11 mouse cellular contexts compared by ENCODE assay signal in genomic region chr17:8864638-8865497, GRCm38 (mm10).
A peak's percentile ranks its signal among the peaks of the same experiment; 100 is the strongest.
DNase-seq lines count a peak whose midpoint lies in the region; ATAC-seq and TF ChIP-seq lines count a peak whose summit lies in the region.
"Had no signal": no experiment of that assay in that cellular context is flagged by ENCODE, and none has a peak within 500 bp of the region (broad histone marks: within the 10 kb centered on the region; RNA-seq: fewer than 3 reads in every experiment).

No protein-coding gene starts in this region.

- no peak for TF ChIP-seq POLR2A in thymus, adult 2 months (IDR thresholded peaks at IDR 0.05; ENCODE audit: control insufficient read depth, extremely low read depth, insufficient read depth, low read length, poor library complexity)

- H3K9me3 ChIP-seq in kidney, embryonic 15.5 days (replicated peaks): no peaks in the 10 kb centered on the region
- no peaks in the 10 kb centered on the region for H3K9me3 ChIP-seq in intestine, postnatal 0 days (ENCODE audit: control insufficient read depth)
- H3K9me3 ChIP-seq: limb, embryonic 12.5 days had no signal

- 67% methylated on average over 8 of the region's 8 CpGs for WGBS in kidney, embryonic 15.5 days
- 56% methylated on average over 8 of the region's 8 CpGs for WGBS in intestine, postnatal 0 days
- 72% methylated on average over 8 of the region's 8 CpGs for WGBS in thymus, adult 2 months

- no peaks in the 10 kb centered on the region for H3K36me3 ChIP-seq in kidney, embryonic 15.5 days
- no peaks in the 10 kb centered on the region for H3K36me3 ChIP-seq in intestine, postnatal 0 days (ENCODE audit: control insufficient read depth, insufficient read depth)
- no peaks in the 10 kb centered on the region for H3K36me3 ChIP-seq in thymus, adult 2 months (ENCODE audit: control insufficient read depth, insufficient read depth, low read length)
- H3K36me3 ChIP-seq: G1E; limb, embryonic 12.5 days had no signal

- no peaks in the 10 kb centered on the region for H3K27me3 ChIP-seq in kidney, embryonic 15.5 days
- no peaks in the 10 kb centered on the region for H3K27me3 ChIP-seq in intestine, postnatal 0 days (replicated peaks; ENCODE audit: control insufficient read depth, insufficient read depth, low read length)
- H3K27me3 ChIP-seq in thymus, adult 2 months (ENCODE audit: control insufficient read depth, insufficient read depth, low read length): no peaks in the 10 kb centered on the region
- H3K27me3 ChIP-seq: limb, embryonic 12.5 days had no signal

- no peak for TF ChIP-seq CTCF in intestine, postnatal 0 days (IDR thresholded peaks at IDR 0.05; ENCODE audit: low read depth)
- TF ChIP-seq CTCF in thymus, adult 2 months (IDR thresholded peaks at IDR 0.05; ENCODE audit: borderline replicate concordance, control insufficient read depth, extremely low read depth, insufficient read depth, low read length, poor library complexity): no peak

- 0 out of 2 replicates have a peak, but pooled peaks have one; percentile 31 for ATAC-seq in kidney, embryonic 15.5 days (replicated peaks; ENCODE audit: low FRiP score)
- 0 out of 2 replicates have a peak, but pooled peaks have one; percentile 20 for ATAC-seq in intestine, postnatal 0 days

- peaks cover 40% of the 10 kb centered on the region for H3K4me1 ChIP-seq in kidney, embryonic 15.5 days
- H3K4me1 ChIP-seq in intestine, postnatal 0 days (replicated peaks; ENCODE audit: control insufficient read depth, insufficient read depth, low read length): no peaks in the 10 kb centered on the region
- H3K4me1 ChIP-seq in thymus, adult 2 months (replicated peaks; ENCODE audit: control insufficient read depth, insufficient read depth, low read length): peaks cover 26% of the 10 kb centered on the region

- H3K4me2 ChIP-seq in kidney, embryonic 15.5 days: no peak overlapping the region
- no peak overlapping the region for H3K4me2 ChIP-seq in intestine, postnatal 0 days (replicated peaks; ENCODE audit: low read depth)
- H3K4me2 ChIP-seq: limb, embryonic 12.5 days had no signal

- DNase-seq in kidney, adult 9 months: no peak
- DNase-seq in adrenal gland, adult 8-10 months: peak; percentile 69
- DNase-seq in thymus, adult 2 months: peak; percentile 62
- DNase-seq in frontal cortex, postnatal 25 days (ENCODE audit: low spot score in 2 of 2): no peak
- DNase-seq in T-cell, adult 2 months (ENCODE audit: low spot score): no peak
- no peak for DNase-seq in spleen, postnatal 4 days (ENCODE audit: low spot score in 2 of 2)
- DNase-seq: right cerebral cortex, postnatal 14 days had no signal

- H3K27ac ChIP-seq in kidney, embryonic 15.5 days: 0 out of 2 replicates have a peak overlapping the region, but pooled peaks have one; percentile 56
- no peak overlapping the region for H3K27ac ChIP-seq in intestine, postnatal 0 days (ENCODE audit: low read depth, low read length)
- no peak overlapping the region for H3K27ac ChIP-seq in thymus, adult 2 months (ENCODE audit: control insufficient read depth, insufficient read depth, low read length)
- H3K27ac ChIP-seq: limb, embryonic 12.5 days had no signal

- no peak overlapping the region for H3K4me3 ChIP-seq in kidney, embryonic 15.5 days (replicated peaks)
- no peak overlapping the region for H3K4me3 ChIP-seq in intestine, postnatal 0 days (ENCODE audit: low read depth, low read length)
- H3K4me3 ChIP-seq in thymus, adult 2 months (ENCODE audit: control insufficient read depth, insufficient read depth, low read length): no peak overlapping the region
- H3K4me3 ChIP-seq: limb, embryonic 12.5 days had no signal

- no peak overlapping the region for H3K9ac ChIP-seq in kidney, embryonic 15.5 days
- no peak overlapping the region for H3K9ac ChIP-seq in intestine, postnatal 0 days (ENCODE audit: low read depth, low read length)
- H3K9ac ChIP-seq: limb, embryonic 12.5 days had no signal

Comparison
In these comparisons a context has a peak if more than half of its experiments do, and no peak if none do; other contexts are left out.
1. DNase-seq: peak in adrenal gland, adult 8-10 months (single experiment) and thymus, adult 2 months (single experiment); none in kidney, adult 9 months (single experiment), frontal cortex, postnatal 25 days (0 of 2), T-cell, adult 2 months (single experiment) and spleen, postnatal 4 days (0 of 2).